Mouse (Mus musculus): ENCODE results near the gene Tagap1. TPM values are rescaled to one million over a fixed set of nuclear protein-coding genes. Genes with fewer than 3 reads are reported as not detected.

The Tagap1 gene
- polyA plus RNA-seq, 1 experiment = 12.2 TPM

Other genes starting within 250 kb of the Tagap1 start
- 35.9 TPM for gene Ezr, start 178.4 kb downstream of the Tagap1 start, polyA plus RNA-seq (2012; fragmentation: generic; extraction: Trizol)
- 19.8 TPM for gene Rsph3b, start 12.5 kb downstream of the Tagap1 start, polyA plus RNA-seq (2012; fragmentation: generic; extraction: Trizol)
- 194 TPM for gene Rnaset2b, start 9.5 kb upstream of the Tagap1 start, polyA plus RNA-seq (2012; fragmentation: generic; extraction: Trizol)
- not detected for gene Gm49721, start 17.7 kb upstream of the Tagap1 start, polyA plus RNA-seq (2012; fragmentation: generic; extraction: Trizol)
- gene Gm1604a, start 64.4 kb upstream of the Tagap1 start, polyA plus RNA-seq (2012; fragmentation: generic; extraction: Trizol) = not detected
- 56.9 TPM for gene Rps6ka2, start 209.0 kb upstream of the Tagap1 start, polyA plus RNA-seq (2012; fragmentation: generic; extraction: Trizol)